Mouse (Mus musculus): ENCODE measurements around the gene Dclk1.

The Dclk1 gene

GRCm38 (mm10) chr3:55449148-55449547 is 207.0 kb downstream of the Dclk1 start:
- no peak for DNase-seq (ENCODE audit: low spot score)

- no peak for DNase-seq (ENCODE audit: low spot score)
Measured at GRCm38 (mm10) chr3:55451035-55451434, 208.9 kb downstream of the Dclk1 start.

GRCm38 (mm10) chr3:55451877-55452276 is 209.7 kb downstream of the Dclk1 start:
- DNase-seq (ENCODE audit: low spot score), result no peak

- DNase-seq (ENCODE audit: low spot score), result no peak
Measured at GRCm38 (mm10) chr3:55452464-55452863, 210.3 kb downstream of the Dclk1 start.

GRCm38 (mm10) chr3:55461092-55461491 is 218.9 kb downstream of the Dclk1 start:
- no peak for DNase-seq (ENCODE audit: low spot score)

GRCm38 (mm10) chr3:55461685-55462655 is 219.8 kb downstream of the Dclk1 start:
- DNase-seq (ENCODE audit: low spot score), result no peak

GRCm38 (mm10) chr3:55462904-55463668 is 220.9 kb downstream of the Dclk1 start:
- no peak for DNase-seq (ENCODE audit: low spot score)

GRCm38 (mm10) chr3:55464226-55464625 is 222.1 kb downstream of the Dclk1 start:
- DNase-seq (ENCODE audit: low spot score), result no peak

- DNase-seq (ENCODE audit: low spot score), result no peak
Measured at GRCm38 (mm10) chr3:55465785-55466184, 223.6 kb downstream of the Dclk1 start.

- peak; percentile 8 for DNase-seq (ENCODE audit: low spot score)
Measured at GRCm38 (mm10) chr3:55466348-55466747, 224.2 kb downstream of the Dclk1 start.

GRCm38 (mm10) chr3:55472110-55472509 is 229.9 kb downstream of the Dclk1 start, which contains the start of gene Gm21954:
Gene Gm21954, minus strand, starts transcription at chr3:55472210.
- no peak for DNase-seq (ENCODE audit: low spot score)

- no peak for DNase-seq (ENCODE audit: low spot score)
Measured at GRCm38 (mm10) chr3:55473146-55473545, 231.0 kb downstream of the Dclk1 start.

GRCm38 (mm10) chr3:55476694-55477093 is 234.5 kb downstream of the Dclk1 start:
- no peak for DNase-seq (ENCODE audit: low spot score)

- no peak for DNase-seq (ENCODE audit: low spot score)
Measured at GRCm38 (mm10) chr3:55479306-55479705, 237.1 kb downstream of the Dclk1 start.

GRCm38 (mm10) chr3:55481140-55481539 is 239.0 kb downstream of the Dclk1 start:
- DNase-seq (ENCODE audit: low spot score), result no peak

- DNase-seq (ENCODE audit: low spot score), result no peak
Measured at GRCm38 (mm10) chr3:55483328-55483727, 241.2 kb downstream of the Dclk1 start.

- no peak for DNase-seq (ENCODE audit: low spot score)
Measured at GRCm38 (mm10) chr3:55489231-55489990, 247.2 kb downstream of the Dclk1 start.

GRCm38 (mm10) chr3:55492021-55492420 is 249.9 kb downstream of the Dclk1 start:
- DNase-seq (ENCODE audit: low spot score), result no peak

GRCm38 (mm10) chr3:55494348-55494747 is 252.2 kb downstream of the Dclk1 start:
- DNase-seq (ENCODE audit: low spot score), result no peak

- no peak for DNase-seq (ENCODE audit: low spot score)
Measured at GRCm38 (mm10) chr3:55495231-55495630, 253.1 kb downstream of the Dclk1 start.

GRCm38 (mm10) chr3:55495866-55496265 is 253.7 kb downstream of the Dclk1 start:
- no peak for DNase-seq (ENCODE audit: low spot score)

- DNase-seq (ENCODE audit: low spot score), result no peak
Measured at GRCm38 (mm10) chr3:55496462-55496941, 254.3 kb downstream of the Dclk1 start.
